Mouse (Mus musculus) embryo, embryonic 9.5 days (tissue): ENCODE data around the gene Fthl17a.

Source experiments
- DNase-seq: peaks from one replicate; pipeline ENCODE4 v3.0.0-alpha.2; 2017; ENCODE audit errors: extremely low spot score

The Fthl17a gene

GRCm38 (mm10) chrX:85249379-85249778, at the start of gene Fthl17a:
Gene Fthl17a (plus strand): TSS chrX:85249679.
- no peak for DNase-seq

- no peak for DNase-seq
Measured at GRCm38 (mm10) chrX:85207001-85207400, 42.5 kb upstream of the Fthl17a start.

DNA sequence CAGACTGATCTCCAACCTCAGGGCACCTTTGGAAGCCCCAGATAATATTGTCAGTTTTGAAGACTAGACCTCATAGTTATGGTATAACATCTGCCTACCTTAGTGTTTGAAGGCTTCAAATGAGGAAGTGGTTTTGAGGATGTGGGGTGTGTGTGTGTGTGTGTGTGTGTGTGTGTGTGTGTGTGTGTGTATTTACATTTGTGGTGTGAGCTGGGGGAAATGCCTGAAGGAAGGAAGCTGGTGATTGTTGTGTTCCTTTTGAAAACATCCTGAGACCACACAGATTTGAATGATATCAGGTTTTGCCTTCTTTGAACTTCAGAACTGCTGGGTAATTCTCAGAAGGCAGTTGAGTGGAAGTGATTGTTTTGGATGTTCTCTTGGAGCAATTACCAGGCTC, 22.6 kb upstream of the Fthl17a start:
- no peak for DNase-seq

GRCm38 (mm10) chrX:85271821-85272220, 22.3 kb downstream of the Fthl17a start:
- no peak for DNase-seq

GRCm38 (mm10) chrX:85272296-85272695, 22.8 kb downstream of the Fthl17a start:
- DNase-seq = no peak

DNA sequence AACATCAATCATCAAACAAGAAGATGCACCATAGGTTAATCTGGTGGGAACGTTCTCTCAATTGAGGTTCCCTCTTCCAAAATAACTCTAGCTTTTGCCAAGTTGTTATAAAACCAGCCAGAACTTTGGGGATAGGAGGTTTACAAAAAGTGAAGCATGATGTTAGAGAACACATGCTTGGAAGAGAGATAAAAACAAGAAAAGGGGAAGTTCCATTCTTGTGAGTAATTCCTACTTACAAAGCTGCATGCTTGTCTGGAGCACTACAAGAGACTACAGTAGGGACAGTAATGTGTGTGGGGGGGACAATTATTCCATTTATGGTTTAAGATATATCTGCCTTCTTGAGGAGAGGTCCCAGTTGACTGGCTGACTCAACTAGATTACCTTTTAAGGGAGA, 40.4 kb downstream of the Fthl17a start:
- no peak for DNase-seq

- no peak for DNase-seq
Measured at GRCm38 (mm10) chrX:85292781-85293180, 43.3 kb downstream of the Fthl17a start.

DNA sequence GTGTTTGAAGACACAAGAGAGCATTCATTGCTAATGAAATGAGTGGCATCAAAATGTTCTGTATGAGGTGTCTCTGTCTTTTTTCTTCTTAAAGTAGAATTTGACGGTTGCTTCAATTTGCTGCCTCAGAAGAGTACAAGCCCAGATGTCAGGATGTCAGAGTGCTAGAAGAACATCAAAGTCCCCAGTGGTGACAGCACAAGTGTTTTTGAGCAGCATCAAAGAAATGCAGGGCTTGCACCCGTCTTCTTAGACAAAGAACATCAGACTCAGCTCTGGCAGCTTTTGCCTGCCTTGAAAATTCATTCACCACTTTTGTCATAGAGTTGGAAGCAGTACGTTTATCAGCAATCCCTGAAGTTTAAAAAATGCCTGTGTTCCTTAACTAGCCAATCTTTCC, 44.5 kb downstream of the Fthl17a start:
- no peak for DNase-seq

- no peak for DNase-seq
Measured at GRCm38 (mm10) chrX:85304674-85305073, 55.2 kb downstream of the Fthl17a start.

- peak; percentile 0 for DNase-seq
Measured at GRCm38 (mm10) chrX:85318576-85318975, 69.1 kb downstream of the Fthl17a start.

- DNase-seq = peak; percentile 1
Measured at GRCm38 (mm10) chrX:85319193-85319592, 69.7 kb downstream of the Fthl17a start.
